Mouse (Mus musculus) lung, adult 2 months (tissue): ENCODE results near the gene Ajm1. TPM values are rescaled to one million over a fixed set of nuclear protein-coding genes. Genes with fewer than 3 reads are reported as not detected.

Experiments
- DNase-seq: peaks from one replicate; pipeline ENCODE4 v3.0.0; 2022
- H3K4me1 ChIP-seq: fragments of 200-500 bp; 2 replicates; pipeline ENCODE4 v1.6.1; 2011; ENCODE audit warnings: low read length; ENCODE audit not compliant: control insufficient read depth, insufficient read depth
- H3K4me3 ChIP-seq: fragments of 200-500 bp; replicated peaks from 2 replicates; pipeline ENCODE3; 2011; ENCODE audit warnings: low read depth, mild to moderate bottlenecking, control low read depth, low read length; ENCODE audit errors: extremely low read depth
- CTCF ChIP-seq: fragments of 200-500 bp; IDR thresholded peaks from 2 replicates; pipeline ENCODE4 v1.5.1; 2011; ENCODE audit warnings: mild to moderate bottlenecking, low read length, control low read depth; ENCODE audit not compliant: insufficient read depth
- POLR2A ChIP-seq: fragments of 200-500 bp; IDR thresholded peaks from 2 replicates; pipeline ENCODE4 v1.6.1; 2011; ENCODE audit warnings: low read depth, mild to moderate bottlenecking, control low read depth, low read length, borderline replicate concordance; ENCODE audit errors: extremely low read depth
- WGBS: fragments of 180-500 bp; shearing (Covaris S2); methylation state at CpG from one replicate; pipeline ENCODE4 v1.1.7; 2018; 5-methylcytosine and 5-hydroxymethylcytosine counted together
- polyA plus RNA-seq: library from polyadenylated mRNA; depleted of rRNA; stranded (reverse); fragments of >200 nt; gene quantifications from 2 replicates; pipeline ENCODE4 v1.2.3, GENCODE M21; 2012; rRNA removed

The Ajm1 gene
- polyA plus RNA-seq: 0.31 and 0.34 TPM in 2 replicates

- peaks cover 15% of the 10 kb centered on the region for H3K4me1 ChIP-seq
- H3K4me3 ChIP-seq: peak within 1 kb of the TSS; percentile 7
- 5% methylated on average over 19 of the region's 19 CpGs for WGBS
- DNase-seq: peak; percentile 55
- TF ChIP-seq CTCF (peak; percentile 80), POLR2A (no peak)
Observed at GRCm38 (mm10) chr2:25581294-25581864, at the start of gene Ajm1. Ajm1 (minus strand) TSS chr2:25581757.

GRCm38 (mm10) chr2:25628738-25629137 is 47.2 kb upstream of the Ajm1 start:
- no peak for DNase-seq
- 46% methylated on average over 4 of the region's 4 CpGs for WGBS
- H3K4me3 ChIP-seq: no peak overlapping the region

GRCm38 (mm10) chr2:25627811-25628210 is 46.3 kb upstream of the Ajm1 start, which contains the start of gene Fcna:
Fcna (minus strand) TSS chr2:25628030.
- 75% methylated on average over 6 of the region's 6 CpGs for WGBS

More at GRCm38 (mm10) chr2:25628738-25629137, 47.2 kb upstream of the Ajm1 start:
- H3K4me1 ChIP-seq: no peaks in the 10 kb centered on the region
- no peak for TF ChIP-seq CTCF
- no peak for TF ChIP-seq POLR2A

DNA sequence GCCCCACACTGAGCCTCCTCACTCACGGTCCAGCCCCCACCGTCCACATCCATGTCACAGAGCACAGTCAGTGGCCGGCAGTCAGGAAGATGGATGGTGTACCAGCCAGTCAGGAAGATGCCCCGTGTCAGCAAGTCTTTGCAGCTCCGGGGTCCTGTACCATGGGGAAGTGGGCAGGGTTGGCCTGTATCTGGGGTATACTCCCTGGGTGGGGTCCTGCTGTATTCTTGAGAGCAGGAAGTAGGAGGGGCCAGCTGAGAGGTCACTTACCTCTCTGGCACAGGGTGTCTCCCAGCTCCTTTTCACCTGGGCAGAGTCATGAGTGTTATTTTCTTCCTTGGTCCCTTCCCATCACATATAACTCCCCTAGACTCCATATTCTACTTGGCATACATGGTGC is 44.4 kb upstream of the Ajm1 start:
- no peaks in the 10 kb centered on the region for H3K4me1 ChIP-seq
- WGBS: 19% methylated on average over 5 of the region's 5 CpGs
- no peak for TF ChIP-seq CTCF
- TF ChIP-seq POLR2A: no peak
- no peak for DNase-seq
- no peak overlapping the region for H3K4me3 ChIP-seq

More at GRCm38 (mm10) chr2:25627811-25628210, 46.3 kb upstream of the Ajm1 start, which contains the start of gene Fcna:
- DNase-seq: no peak
- no peaks in the 10 kb centered on the region for H3K4me1 ChIP-seq
- no peak within 1 kb of the TSS for H3K4me3 ChIP-seq
- TF ChIP-seq POLR2A: no peak
- TF ChIP-seq CTCF: no peak

DNA sequence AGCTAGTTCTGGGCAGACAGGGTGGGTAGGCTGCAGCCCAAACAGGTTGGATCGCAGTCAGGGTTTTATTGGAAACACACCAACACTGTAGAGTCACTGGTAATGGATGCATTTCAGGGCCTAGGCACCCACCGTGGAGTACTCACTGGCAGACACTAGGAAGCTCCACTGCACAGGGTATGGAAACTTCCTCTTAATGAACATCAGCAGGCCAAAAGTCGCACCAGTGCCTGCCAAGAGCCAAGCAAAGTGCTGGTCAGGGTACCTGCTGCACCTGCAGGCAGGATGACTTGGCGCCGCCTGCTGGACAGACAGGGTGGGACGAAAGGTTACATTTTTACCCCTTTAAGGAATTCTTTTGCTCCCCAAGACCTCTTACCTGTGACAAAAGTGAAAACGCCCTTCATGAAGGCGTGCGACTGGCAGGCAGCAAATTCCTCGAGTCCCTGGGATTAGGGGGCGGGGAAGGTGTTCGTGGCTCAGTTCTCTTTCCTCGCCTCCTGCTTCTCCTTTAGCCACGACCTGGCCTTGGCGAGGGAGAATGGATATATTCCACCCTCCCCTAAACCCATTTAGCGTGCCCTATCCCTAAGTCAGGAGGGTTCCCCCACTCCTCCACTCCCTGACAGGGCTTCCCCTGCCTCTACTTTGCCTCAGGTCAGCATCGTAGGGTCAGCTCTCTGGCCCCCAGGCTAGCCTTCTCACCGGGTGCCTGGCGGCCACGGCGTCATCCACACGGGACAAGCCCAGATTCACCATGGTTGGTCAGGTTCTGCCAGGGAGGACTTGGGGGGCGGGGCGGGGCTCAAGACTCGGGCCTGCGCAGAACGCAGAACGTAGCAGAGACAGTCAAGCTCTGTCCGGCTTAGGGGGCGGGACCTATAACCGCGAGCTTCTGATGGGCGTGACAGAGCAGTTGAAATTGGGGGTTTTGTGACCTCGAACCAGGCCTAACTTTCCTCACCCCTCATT is 40.0 kb upstream of the Ajm1 start, which contains the start of gene Tmem141:
TSS of gene Tmem141 (minus strand) at position 777 of the 972 bp plus-strand sequence.
- TF ChIP-seq CTCF (peak; percentile 65), POLR2A (peak; percentile 57; the same call in 1 of the 2 replicates)

DNA sequence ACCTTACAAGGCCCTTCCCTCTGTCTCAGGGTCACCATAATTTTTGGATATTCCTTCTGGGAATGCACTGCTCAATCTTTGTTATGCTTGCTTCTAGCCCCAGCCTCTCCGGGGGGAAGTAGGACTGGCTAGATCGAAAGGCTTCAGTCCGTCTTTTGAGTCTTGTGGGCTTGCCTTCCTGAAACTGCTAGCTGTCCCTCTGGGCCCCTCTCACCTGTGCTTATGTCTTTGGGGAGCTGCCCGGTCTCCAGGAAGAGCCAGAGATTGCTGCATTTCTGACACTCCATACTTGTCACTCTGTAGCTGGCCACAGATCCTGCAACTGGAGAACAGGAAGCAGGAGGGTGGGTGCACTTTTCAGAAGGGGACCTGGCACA is 39.3 kb upstream of the Ajm1 start:
- no peak for DNase-seq
- no peak overlapping the region for H3K4me3 ChIP-seq
- 66% methylated on average over 4 of the region's 4 CpGs for WGBS
- TF ChIP-seq CTCF: no peak
- TF ChIP-seq POLR2A: no peak
- H3K4me1 ChIP-seq: no peaks in the 10 kb centered on the region

More for the DNA sequence above, 40.0 kb upstream of the Ajm1 start, which contains the start of gene Tmem141:
- H3K4me3 ChIP-seq: peak within 1 kb of the TSS; percentile 76
- no peaks in the 10 kb centered on the region for H3K4me1 ChIP-seq
- WGBS: 6% methylated on average over 34 of the region's 34 CpGs
- peak; percentile 85 for DNase-seq

GRCm38 (mm10) chr2:25620386-25620785 is 38.8 kb upstream of the Ajm1 start:
- no peak overlapping the region for H3K4me3 ChIP-seq

DNA sequence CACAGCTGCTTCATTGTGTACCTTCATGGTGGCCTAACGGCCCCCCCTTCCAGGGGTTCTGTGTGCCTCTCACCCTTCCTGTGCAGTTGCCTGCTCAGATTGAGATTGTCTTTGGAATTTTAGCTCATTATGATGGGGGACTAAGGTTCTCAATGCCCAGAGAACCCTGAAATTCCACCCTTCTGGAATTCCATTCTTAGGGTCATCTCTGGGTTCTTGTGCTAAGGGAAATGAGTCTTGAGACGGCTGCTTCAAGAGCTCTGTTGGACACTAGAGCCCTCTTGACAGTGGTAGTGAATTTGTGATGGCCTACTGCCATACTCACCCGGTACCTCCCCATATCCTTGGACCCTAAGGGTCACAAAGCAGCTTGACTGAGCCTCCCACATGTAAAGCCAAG is 36.0 kb upstream of the Ajm1 start, which contains the start of gene Ccdc183:
TSS of gene Ccdc183 (minus strand) at position 101 of the 400 bp plus-strand sequence.
- no peak for DNase-seq
- no peaks in the 10 kb centered on the region for H3K4me1 ChIP-seq
- TF ChIP-seq POLR2A: no peak
- TF ChIP-seq CTCF: no peak
- WGBS: 70% methylated on average over 3 of the region's 3 CpGs
- H3K4me3 ChIP-seq: no peak within 1 kb of the TSS

More at GRCm38 (mm10) chr2:25620386-25620785, 38.8 kb upstream of the Ajm1 start:
- no peak for TF ChIP-seq POLR2A
- TF ChIP-seq CTCF: no peak
- no peak for DNase-seq
- no peaks in the 10 kb centered on the region for H3K4me1 ChIP-seq
- 65% methylated on average over 6 of the region's 6 CpGs for WGBS

- no peak for DNase-seq
Observed at GRCm38 (mm10) chr2:25616398-25616797, 34.8 kb upstream of the Ajm1 start.

More at GRCm38 (mm10) chr2:25616398-25616797, 34.8 kb upstream of the Ajm1 start:
- TF ChIP-seq CTCF (no peak), POLR2A (no peak)
- no peaks in the 10 kb centered on the region for H3K4me1 ChIP-seq
- no peak overlapping the region for H3K4me3 ChIP-seq
- 19% methylated on average over 22 of the region's 22 CpGs for WGBS
